Mouse (Mus musculus): ENCODE measurements around the gene Snap25.

The Snap25 gene

DNA sequence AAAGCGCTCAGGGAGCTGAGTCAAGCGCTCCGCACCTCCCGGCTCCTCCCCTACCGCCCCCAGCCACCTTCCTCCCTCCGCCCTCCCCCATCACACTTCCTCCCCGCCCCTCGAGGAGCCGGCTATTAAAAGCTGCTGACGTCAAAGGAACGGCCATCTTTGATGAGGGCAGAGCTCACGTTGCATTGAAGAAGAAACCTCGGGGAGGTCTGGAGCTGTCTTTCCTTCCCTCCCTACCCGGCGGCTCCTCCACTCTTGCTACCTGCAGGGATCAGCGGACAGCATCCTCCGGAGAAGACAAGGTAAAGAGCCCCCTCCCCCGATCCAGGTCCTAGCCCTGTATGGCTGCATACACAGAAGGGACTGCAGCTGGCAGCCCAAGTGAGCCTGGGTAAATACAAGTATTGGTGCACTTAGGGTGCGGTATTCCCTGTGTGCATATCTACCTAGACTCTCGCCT, at the start of gene Snap25:
Gene Snap25 (plus strand): TSS at position 155 of the 460 bp plus-strand sequence.
- no peak for DNase-seq (ENCODE audit: low spot score)

DNA sequence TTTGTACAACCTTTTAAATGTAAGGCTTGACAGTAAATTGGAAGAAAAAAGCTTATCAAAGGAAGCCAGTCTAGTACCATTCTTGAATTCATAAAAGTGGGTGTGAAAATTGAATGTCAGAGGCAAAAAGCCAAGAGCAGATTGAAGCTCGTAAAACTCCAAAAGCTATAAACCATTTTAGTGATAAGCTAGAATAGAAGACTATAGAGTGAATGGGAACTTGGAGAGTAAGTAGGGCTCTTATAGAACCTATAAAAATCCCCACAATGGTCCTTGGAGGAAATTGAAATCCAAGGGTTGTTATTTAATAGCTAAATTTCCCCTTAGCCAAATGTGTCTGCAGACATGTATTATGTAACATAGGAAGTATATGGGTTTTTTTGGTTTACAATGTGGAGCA, 46.3 kb upstream of the Snap25 start:
- no peak for DNase-seq (ENCODE audit: low spot score)

DNA sequence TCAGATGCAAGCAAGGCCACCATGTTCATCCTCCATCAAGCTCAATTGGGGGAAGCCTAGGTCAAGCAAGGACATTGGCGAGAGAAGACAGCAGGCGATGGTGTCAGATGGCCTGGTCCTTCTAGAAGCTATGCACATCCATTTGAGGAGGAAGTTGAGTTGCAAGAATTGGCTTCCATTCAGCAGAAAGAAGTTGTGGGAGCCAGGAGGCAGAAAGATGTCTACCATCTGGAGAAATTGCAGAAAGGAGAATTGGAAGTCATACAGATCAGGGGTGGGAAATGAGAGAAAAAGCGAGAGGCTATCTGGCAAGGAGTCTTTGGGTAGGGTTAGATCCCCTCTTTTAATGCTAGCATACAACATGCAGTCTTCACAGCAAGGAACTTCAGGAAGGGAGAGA, 44.1 kb upstream of the Snap25 start:
- no peak for DNase-seq (ENCODE audit: low spot score)

DNA sequence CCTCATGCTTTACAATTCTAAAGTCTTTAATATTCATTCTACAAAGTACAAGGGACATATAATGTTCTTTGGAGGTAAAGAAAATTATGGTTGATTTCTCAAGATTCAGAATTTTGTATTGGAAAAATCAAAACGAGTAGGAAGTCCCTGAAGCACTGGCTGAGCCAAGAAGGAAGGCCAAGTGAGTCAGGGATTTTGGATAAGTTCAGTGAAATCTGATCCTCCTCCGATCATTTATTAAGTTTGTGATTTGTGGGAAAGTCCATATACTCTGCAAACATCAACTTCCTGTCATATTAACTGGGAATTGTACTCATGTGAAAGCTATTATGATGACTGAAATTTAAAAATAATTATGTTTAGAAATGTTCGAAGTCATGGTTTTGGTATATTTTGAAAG, 43.6 kb upstream of the Snap25 start:
- no peak for DNase-seq (ENCODE audit: low spot score)

DNA sequence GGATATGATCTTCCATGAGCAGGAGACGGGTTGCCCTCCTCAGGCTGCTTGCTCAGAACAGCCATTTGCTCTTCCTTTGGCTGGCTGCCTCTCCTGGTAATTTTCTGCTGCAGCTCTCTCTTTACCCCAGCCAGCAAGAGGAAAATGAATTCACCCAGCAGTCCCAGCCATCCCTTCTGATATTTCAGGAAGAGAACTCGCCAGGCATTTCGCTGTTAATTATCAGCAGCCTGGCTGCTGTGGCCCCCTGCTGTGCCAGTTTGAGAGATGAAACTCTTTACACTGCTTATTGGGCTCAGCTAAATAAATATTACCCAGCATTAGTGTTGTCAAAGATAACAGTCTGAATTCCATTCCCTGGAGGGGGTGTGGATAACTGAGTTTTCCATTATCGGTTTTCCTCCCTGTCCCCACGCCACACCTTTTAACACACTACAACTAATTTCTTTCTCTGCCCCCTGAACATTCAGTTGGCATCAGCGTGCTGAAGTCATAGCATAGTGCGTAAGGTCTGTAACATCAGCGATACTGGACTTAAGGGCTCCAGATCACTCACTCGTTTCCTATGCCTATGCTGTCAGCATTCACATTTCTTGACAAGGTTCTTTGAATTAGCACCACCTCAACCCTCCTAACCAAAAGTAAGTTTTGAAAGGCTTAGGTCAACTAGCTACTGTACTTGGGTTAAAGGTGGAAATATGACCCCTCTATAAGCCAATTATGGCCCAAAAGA, 42.5 kb upstream of the Snap25 start:
- no peak for DNase-seq (ENCODE audit: low spot score)

DNA sequence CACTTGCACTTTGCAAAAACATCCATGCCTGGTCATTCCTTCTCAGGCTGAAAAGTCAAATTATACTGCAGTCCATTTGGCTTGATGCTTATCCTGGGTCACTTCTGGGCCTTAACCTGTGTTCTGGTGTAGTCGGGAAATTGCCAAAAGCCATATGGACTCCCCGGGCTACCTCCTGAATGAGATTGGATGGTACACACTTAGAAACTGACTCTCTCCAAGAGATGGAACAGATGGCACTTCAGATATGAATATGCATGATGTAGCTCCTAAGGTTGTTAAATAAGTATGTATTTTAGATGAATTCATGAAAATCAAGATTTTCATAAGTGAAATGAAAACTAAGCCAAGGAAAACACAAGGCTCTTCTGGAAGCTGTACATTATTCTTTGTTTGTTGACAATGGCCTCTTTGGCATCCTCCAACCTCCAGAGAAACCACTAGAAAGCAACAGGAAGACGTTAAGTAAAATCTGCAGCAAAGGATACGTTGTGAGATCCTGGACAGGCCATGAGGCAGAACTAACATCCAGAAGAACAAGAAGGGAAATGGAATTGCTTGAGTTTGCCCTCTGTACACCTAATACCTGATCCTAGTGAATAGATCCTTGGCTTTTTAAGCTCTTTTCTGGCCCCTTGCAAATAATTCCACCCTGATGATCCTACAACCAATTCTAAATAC, 39.0 kb upstream of the Snap25 start:
- no peak for DNase-seq (ENCODE audit: low spot score)

DNA sequence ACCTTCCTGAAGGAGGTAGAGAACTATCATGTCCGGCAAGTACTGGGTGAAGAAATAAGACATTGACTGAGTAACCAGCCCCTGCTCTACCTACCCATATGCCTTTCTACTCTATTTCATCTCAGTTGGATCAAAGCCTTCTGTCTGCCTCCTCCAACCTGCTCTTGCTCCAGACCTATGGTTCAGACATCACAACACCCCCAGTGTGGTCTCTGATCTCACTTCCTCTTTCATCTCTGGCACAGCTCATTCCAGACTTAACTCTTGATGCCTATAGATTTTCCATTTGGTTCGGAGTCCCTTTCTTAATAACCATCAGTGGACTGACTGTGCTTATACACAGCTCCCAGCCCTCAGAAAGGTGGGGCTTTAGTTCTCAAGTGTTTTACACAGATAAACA, 37.1 kb upstream of the Snap25 start:
- DNase-seq (ENCODE audit: low spot score), result no peak

DNA sequence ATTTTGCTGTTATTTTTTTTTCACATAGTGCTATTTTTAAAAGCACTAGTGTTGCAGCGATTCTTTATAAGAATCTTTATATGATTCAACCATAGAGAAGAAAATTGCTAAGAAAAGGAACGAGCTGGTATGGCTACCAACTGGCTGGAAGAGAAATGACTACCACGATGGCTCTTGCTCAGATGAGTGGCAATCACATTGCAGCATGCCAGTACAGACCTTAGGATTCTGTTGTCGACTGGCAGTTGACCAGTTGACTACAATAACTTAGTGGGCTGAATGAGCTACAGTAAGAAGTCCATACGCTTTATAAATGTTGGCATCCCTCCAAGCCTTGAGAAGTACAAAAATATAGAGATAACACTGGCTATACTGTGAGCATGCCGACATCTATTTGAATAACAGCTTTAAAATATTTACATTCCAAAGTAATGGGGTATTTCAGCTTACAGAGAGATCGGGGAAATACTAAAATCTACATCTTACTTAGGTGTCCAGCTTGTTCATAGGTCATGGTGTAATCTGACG, 36.3 kb upstream of the Snap25 start:
- DNase-seq (ENCODE audit: low spot score), result no peak

DNA sequence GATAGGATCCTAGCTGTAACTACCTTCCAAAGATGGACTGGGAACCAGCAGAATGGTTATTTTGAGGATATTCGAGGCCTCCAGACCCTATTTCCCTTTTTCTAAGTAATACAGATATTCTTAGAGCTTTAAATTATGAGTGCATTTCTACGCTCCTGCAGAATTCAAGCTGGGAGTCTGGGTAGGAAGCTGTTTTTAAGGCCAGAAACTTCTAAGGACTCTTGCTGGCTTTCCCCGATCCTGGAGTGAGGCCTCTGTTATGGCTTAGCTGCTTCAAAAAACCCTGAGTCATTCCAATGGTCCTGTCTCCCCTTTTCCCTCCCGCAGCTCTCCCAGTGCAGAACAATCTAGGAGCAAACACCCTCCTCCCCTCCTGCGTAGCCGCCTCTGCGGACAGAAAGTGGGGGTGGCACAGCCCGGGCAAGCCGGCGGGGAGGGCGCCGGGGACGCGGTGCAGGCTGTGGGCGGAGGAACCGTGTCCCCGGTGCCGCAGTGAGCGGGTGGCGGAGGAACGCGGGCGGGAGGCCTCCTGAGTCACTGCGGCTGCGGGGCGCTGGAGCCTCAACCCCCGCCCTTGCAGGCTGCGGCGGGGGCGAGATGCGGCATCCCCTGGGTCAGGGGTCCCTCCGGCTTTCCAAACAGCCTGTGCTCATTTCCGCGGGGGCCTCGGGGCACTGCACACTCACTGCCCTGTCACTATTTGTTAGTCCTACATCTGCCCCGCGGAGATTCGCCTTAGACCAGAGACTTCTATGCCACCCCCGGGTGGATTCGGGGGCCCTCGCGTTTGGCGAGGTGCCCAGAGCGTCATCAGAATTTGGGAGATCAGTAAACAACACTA, 34.7 kb upstream of the Snap25 start:
- DNase-seq (ENCODE audit: low spot score), result peak; percentile 62

DNA sequence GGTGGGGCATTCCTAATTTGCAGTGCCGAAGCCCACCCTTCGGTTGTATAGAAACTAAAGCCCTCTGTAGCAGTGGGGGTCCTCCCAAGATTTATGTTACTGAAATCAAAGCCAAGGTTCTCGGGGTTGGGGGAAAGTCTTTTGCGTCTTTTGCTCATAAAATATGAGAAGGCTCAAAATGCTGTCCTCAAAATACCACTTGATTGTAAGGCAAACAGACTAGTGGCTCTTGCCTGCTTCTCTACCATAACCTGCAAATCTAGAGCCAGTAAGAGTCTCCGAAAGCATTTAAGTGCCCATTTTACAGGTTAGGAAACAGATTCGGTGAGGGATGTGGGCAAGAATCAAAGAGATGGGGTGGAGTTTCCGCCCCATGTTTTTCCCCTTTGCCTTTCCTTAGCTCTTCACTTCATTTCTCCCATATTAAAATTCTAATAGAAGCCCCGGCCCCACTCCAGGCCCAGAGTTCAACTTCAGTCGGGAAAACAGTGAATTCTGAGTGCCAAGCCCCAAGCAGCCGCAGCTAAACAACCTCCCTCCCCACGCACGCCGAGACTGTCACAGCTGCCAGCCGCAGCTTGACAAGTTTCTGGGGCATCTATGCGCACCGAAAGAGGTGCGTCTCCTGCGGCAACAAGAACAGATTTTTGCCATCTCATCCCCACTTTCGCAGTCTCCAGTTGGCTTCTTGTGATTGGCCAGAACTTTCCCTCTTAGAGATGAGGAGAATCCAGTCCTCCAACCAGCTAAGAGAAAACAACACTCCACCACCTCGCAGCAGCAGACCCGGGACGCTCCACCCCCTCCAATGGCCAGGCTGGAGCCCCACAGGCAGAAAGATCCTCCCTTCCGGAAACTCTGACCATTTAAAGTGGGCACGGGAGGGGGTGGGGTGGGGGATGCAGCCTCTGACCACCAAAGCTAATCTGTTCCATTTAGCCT, 33.7 kb upstream of the Snap25 start:
- DNase-seq (ENCODE audit: low spot score), result peak; percentile 49

DNA sequence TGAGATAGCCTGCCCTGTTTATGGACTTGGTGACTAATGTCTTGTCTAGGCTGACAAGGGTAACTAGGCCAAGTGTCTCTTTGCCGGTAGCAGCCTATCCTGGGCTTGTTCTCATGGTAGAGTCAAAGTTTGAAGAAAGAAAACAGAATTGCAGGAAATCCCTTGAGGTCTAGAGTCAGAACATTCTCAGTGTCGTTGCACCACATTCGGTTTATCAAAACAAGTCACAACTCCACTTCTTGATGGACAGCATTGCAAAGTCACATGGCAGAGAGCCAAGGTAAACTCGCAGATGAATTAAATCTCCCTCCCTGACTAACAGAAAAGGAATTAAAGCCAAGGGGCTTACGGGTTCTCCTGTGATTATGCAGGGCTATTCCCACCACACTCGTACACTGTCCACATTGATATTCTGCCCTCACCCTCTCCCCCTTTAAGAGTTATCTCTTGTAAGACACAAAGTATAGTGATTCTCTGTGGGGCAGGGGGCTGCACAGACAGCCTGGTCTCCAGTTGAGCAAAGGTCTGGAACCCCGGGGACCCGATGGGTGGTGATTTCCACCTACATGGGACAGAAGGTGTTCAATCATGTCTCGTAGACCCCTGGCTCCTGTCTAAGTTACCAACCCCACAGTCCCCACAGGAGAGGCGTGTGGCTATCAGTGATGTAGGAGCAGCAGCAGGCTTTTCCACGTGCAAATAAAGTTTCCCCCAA, 30.9 kb upstream of the Snap25 start:
- peak; percentile 30 for DNase-seq (ENCODE audit: low spot score)

DNA sequence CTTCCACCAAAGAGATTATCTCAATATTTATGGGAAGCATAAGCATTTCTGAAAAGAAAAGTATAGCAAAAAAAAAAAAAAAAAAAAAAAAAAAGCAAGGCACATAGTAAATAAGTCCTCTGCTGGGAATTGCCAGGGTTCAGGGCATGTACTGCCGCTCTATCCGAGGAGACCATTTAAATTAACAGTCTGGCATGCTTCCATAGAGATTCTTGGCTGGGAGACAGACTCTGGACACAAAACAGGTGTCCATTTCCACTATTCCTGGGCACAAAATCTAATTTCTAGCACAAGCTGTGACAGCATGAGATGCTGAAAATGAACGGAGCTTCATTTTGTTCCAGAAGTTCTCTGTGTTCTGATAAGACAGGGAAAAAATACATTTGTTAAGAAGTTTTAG, 27.1 kb upstream of the Snap25 start:
- DNase-seq (ENCODE audit: low spot score), result no peak

DNA sequence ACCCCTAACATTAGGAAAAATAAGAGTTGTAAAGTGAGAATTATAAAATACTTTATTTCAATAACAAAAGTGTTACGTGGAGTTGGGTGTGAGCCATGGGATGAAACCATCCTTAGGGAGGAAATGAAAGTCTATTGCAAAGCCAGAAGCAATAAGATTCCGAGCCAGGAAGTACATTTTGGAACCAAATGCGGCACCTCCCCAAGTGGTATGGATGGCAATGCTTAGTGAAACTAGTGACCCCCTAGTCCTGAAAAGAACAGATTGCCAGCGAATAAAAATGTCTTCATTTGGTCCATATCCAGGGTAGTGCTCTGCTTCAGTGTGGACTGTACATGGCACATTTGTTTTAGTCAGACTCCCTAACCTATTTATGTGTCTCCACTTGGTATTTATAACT, 25.9 kb upstream of the Snap25 start:
- no peak for DNase-seq (ENCODE audit: low spot score)

DNA sequence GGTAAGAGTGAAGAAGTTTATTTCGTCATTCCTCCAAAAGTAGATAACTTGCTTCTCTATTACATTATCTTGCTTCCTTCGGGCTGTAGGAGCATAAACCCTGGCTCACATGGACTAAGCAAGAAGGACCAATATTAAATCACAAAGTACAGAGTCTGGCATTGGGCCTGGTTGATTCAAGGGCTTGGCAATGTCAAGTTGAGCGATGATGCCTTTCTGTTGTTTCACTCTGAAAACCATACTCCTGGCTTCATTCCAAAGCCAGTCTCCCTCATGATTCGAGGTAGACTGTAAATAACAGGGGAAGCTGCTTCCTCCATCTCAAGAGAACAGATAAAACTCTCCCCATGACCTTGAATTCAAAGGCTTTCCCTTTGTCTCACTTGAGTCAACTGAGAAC, 23.8 kb upstream of the Snap25 start:
- no peak for DNase-seq (ENCODE audit: low spot score)

DNA sequence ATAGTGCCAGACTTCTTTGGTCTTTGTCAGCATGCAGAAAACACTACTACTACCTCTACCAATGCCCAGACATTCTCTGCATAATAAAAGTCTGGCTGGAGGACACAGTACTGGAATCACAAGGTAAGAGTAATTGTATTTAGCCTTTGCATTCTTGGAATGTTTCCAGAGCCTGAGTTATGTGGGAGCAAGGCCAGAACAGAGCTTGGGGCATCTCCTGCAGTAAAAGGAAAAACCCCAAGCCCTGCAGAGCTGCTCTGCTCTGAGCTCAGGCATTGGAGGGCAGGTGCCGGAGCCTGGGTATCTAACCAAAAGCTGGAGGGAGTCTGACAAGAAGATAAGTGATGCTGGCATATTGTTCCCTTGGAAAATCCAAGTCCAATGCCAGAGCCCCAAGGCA, 21.6 kb upstream of the Snap25 start:
- no peak for DNase-seq (ENCODE audit: low spot score)

DNA sequence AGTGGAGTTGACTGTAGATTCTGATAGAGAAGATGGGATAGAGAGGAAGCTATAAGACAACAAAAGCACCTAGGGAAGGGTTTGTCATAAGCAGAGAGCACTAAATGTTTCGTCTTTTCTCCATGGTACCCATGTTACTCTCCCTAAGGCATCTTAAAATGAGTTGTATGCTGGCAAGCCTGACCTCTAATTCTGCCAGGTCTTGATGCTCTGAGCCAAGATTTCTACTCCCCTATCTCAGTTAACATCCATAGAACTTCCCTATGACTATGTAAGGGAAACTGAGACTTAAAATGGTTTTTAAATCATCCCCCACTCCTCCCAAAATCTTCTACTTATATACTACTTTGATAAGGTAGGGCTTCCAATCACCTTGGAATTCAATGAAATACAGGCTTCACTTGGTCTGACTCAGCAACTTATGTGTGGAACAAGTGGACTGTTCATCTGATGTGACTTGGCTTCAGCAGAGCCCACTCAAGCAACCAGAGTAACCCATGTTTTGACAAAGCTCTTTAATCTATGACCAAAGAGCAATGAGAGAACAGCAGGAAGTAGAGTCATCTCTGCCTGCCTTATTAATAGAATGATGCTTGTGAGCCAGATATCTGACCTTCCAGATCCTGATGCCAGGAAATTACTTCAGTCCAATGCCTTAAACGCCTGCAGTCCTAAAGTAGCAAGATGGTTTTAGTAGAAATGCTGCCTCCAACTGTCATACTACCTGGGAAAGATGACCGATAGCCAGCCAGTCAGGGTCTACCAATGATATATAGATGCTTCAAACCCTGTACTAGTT, 13.6 kb upstream of the Snap25 start:
- no peak for DNase-seq (ENCODE audit: low spot score)

DNA sequence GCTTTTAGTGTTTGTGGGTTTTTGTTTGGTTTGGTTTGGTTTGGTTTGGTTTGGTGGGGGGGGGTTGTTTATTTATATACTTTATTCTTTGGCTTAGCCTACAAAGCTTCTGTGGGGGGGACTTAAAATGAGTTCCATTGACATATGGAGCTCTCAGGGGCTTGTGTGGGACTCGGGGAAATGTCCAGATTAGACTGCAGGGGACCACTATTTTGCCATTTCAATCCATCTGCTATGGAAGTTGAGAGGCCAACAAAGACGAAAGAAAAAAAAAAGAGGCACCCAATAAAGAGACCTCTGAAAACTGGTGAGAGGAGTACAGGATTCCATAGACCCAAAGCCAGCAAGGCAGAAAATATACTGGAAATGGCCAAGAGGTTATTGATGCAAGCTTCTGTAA, 9.9 kb upstream of the Snap25 start:
- DNase-seq (ENCODE audit: low spot score), result no peak

DNA sequence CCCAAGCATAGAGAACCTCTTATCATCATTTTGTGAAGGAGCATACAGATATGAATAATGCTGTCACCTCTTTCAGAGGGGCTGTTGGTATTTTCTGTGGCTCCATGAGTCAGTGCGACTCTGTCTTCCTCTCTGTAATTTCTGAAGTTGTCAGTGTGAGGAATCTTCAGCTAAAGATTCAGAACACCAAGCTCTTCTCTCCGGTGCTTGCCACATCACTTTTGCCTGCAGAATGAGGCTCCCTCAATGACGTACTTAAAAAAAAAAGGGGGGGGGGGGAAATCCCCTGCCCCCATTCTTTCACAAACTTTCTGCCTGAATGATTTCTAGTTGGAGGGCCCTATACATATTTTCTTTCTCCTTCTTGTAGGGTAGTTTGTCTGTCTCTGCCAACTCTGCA, 2.1 kb upstream of the Snap25 start:
- no peak for DNase-seq (ENCODE audit: low spot score)

DNA sequence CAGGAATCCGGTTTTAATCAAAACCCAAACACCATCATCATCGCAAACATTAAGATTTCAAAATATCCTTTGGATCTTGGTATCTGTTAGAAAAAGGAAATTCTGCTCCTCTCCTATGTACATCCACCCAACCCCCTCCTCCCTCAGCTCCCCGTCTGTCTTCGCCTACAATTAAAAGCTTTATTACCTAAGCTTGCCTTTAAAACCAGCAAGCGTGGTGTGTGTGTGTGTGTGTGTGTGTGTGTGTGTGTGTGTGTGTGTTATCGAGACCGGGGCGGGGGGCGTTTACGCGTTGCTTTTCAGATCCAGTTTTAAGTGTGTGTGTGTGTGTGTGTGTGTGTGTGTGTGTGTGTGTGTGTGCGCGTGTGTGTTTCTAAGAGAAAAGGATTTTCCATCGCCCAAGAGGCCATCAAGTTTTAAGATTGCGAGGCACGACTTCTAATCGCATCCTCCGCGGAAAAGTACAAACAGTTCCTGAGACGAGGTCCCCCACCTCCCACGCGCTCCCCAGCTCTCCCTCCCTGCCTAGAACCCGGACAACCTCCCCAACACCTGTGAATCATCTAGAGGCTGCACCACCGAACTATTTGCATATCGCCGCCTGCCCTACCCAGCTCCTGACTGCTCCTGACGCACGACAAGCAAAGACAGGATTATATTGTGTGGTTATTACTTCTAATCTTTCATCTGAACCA, 1.4 kb upstream of the Snap25 start:
- DNase-seq (ENCODE audit: low spot score), result peak; percentile 12
